In genomic region chr15:80076338-80077136, GRCm38 (mm10) we compare ENCODE assay signal across 7 mouse cellular contexts. TPM values are rescaled to one million over a fixed set of nuclear protein-coding genes. Genes with fewer than 3 reads are reported as not detected.
DNase-seq lines count a peak whose midpoint lies in the region; ATAC-seq and TF ChIP-seq lines count a peak whose summit lies in the region.

No protein-coding gene starts in this region.

- TF ChIP-seq CTCF in MEL (IDR thresholded peaks at IDR 0.05 in 2 of 3, conservative IDR thresholded peaks at IDR 0.05 in 1 of 3; ENCODE audit: control insufficient read depth in 1 of 3, insufficient read depth in 1 of 3, low read depth in 2 of 3, low read length in 3 of 3, poor library complexity in 1 of 3, severe bottlenecking in 1 of 3) = peak; percentile 31 to 70 (median 47)

- H3K4me2 ChIP-seq in forebrain, embryonic 12.5 days = no peak overlapping the region

- no peak for TF ChIP-seq EP300 in MEL (IDR thresholded peaks at IDR 0.05; ENCODE audit: low read depth in 1 of 2, low read length in 2 of 2)

- H3K4me3 ChIP-seq in MEL (ENCODE audit: control insufficient read depth in 1 of 2, insufficient read depth in 1 of 2, low read depth in 2 of 2, low read length in 2 of 2) = no peak overlapping the region
- H3K4me3 ChIP-seq in forebrain, embryonic 12.5 days (replicated peaks) = no peak overlapping the region

- peak; percentile 54 for ATAC-seq in forebrain, embryonic 12.5 days (ENCODE audit: low FRiP score)

- H3K27ac ChIP-seq in MEL (ENCODE audit: control insufficient read depth, low read depth, low read length) = peak overlapping the region; percentile 8; the same call in 1 of the 2 replicates
- H3K27ac ChIP-seq in forebrain, embryonic 12.5 days = peak overlapping the region; percentile 59

- TF ChIP-seq POLR2A in MEL (IDR thresholded peaks at IDR 0.05; ENCODE audit: control insufficient read depth in 1 of 2, insufficient read depth in 1 of 2, low read depth in 1 of 2, low read length in 2 of 2, poor library complexity in 1 of 2) = peak; percentile 29 to 96

- no peaks in the 10 kb centered on the region for H3K9me3 ChIP-seq in MEL (replicated peaks; ENCODE audit: insufficient read depth, low read length)
- H3K9me3 ChIP-seq in forebrain, embryonic 12.5 days = no peaks in the 10 kb centered on the region

- no peaks in the 10 kb centered on the region for H3K4me1 ChIP-seq in MEL (ENCODE audit: control insufficient read depth in 1 of 2, insufficient read depth in 2 of 2, low read length in 2 of 2)
- peaks cover 23% of the 10 kb centered on the region for H3K4me1 ChIP-seq in forebrain, embryonic 12.5 days

- peak; percentile 92 for DNase-seq in MEL (ENCODE audit: low read depth, low spot score)
- DNase-seq in brain, adult 2 months (ENCODE audit: low read depth, low spot score) = peak; percentile 76
- DNase-seq in heart, postnatal 25 days (ENCODE audit: low spot score) = peak; percentile 40
- DNase-seq in kidney, postnatal 4 days = peak; percentile 90
- DNase-seq in lung, postnatal 36 days = peak; percentile 86
- peak; percentile 79 for DNase-seq in right cerebral cortex, postnatal 14 days

- H3K9ac ChIP-seq in MEL (ENCODE audit: control insufficient read depth, low read depth, low read length, poor library complexity, severe bottlenecking) = no peak overlapping the region
- no peak overlapping the region for H3K9ac ChIP-seq in forebrain, embryonic 12.5 days

- no peak for TF ChIP-seq RAD21 in MEL (IDR thresholded peaks at IDR 0.05; ENCODE audit: low read depth, low read length)

- no peaks in the 10 kb centered on the region for H3K27me3 ChIP-seq in MEL (ENCODE audit: control insufficient read depth in 1 of 2, insufficient read depth in 2 of 2, low read length in 2 of 2)
- H3K27me3 ChIP-seq in forebrain, embryonic 12.5 days = no peaks in the 10 kb centered on the region

- H3K36me3 ChIP-seq in MEL (ENCODE audit: control insufficient read depth in 1 of 2, insufficient read depth in 2 of 2, low read length in 2 of 2) = peaks cover 10 to 15% of the 10 kb centered on the region in 2 experiments; a peak in 3 of 4 replicates
- H3K36me3 ChIP-seq in forebrain, embryonic 12.5 days (replicated peaks) = peaks cover 51% of the 10 kb centered on the region

- peaks cover 29% of the 10 kb centered on the region for H3K79me2 ChIP-seq in MEL (ENCODE audit: control insufficient read depth, insufficient read depth, low read length, poor library complexity)

- intact Hi-C loops in heart, postnatal 25 days (cut with DNase I) = loop anchor here (1.0 kb wide), 1 partner anchor 130 kb away; no protein-coding TSS in a partner anchor

- 7% methylated on average over 2 of the region's 2 CpGs for WGBS in forebrain, embryonic 12.5 days

TF ChIP-seq in MEL, 35 proteins besides CTCF, POLR2A, EP300 and RAD21:
- no peak for TF ChIP-seq KAT2A (conservative IDR thresholded peaks at IDR 0.05; ENCODE audit: low read depth, low read length)
- TF ChIP-seq MEF2A (IDR thresholded peaks at IDR 0.05; ENCODE audit: extremely low read depth, insufficient replicate concordance, low read depth, low read length, poor library complexity, severe bottlenecking) = no peak
- peak; percentile 79 for TF ChIP-seq MYB (IDR thresholded peaks at IDR 0.05; ENCODE audit: low read depth, low read length)
- TF ChIP-seq SIN3A (IDR thresholded peaks at IDR 0.05; ENCODE audit: low read length) = peak; percentile 24; the same call in 1 of the 2 replicates
- peak; percentile 20; the same call in 1 of the 2 replicates for TF ChIP-seq HCFC1 (IDR thresholded peaks at IDR 0.05; ENCODE audit: low read depth, low read length)
- TF ChIP-seq BHLHE40 (IDR thresholded peaks at IDR 0.05; ENCODE audit: borderline replicate concordance, low read depth, low read length) = no peak
- TF ChIP-seq RCOR1 (IDR thresholded peaks at IDR 0.05; ENCODE audit: low read depth, low read length) = peak; percentile 28; the same call in 1 of the 2 replicates
- no peak for TF ChIP-seq USF1 (IDR thresholded peaks at IDR 0.05; ENCODE audit: low read depth, low read length)
- peak; percentile 91 for TF ChIP-seq MYC (IDR thresholded peaks at IDR 0.05; ENCODE audit: low read depth, low read length)
- no peak; the same call in 1 of the 2 replicates for TF ChIP-seq E2F4 (IDR thresholded peaks at IDR 0.05; ENCODE audit: borderline replicate concordance, low read depth, low read length)
- TF ChIP-seq ZKSCAN1 (IDR thresholded peaks at IDR 0.05; ENCODE audit: low read depth, low read length) = no peak
- TF ChIP-seq NELFE (IDR thresholded peaks at IDR 0.05; ENCODE audit: low read depth, low read length) = peak; percentile 56
- peak; percentile 54; the same call in 1 of the 2 replicates for TF ChIP-seq ETS1 (IDR thresholded peaks at IDR 0.05; ENCODE audit: low read depth, low read length)
- no peak for TF ChIP-seq USF2 (IDR thresholded peaks at IDR 0.05; ENCODE audit: borderline replicate concordance in 1 of 2, insufficient read depth in 1 of 2, low read depth in 1 of 2, low read length in 2 of 2)
- no peak for TF ChIP-seq ZNF384 (IDR thresholded peaks at IDR 0.05; ENCODE audit: low read depth, low read length)
- TF ChIP-seq MAX (IDR thresholded peaks at IDR 0.05; ENCODE audit: low read length) = no peak
- no peak for TF ChIP-seq GATA1 (IDR thresholded peaks at IDR 0.05; ENCODE audit: low read depth, low read length)
- TF ChIP-seq ZMIZ1 (IDR thresholded peaks at IDR 0.05; ENCODE audit: low read depth, low read length) = peak; percentile 96
- no peak for TF ChIP-seq ZC3H11A (IDR thresholded peaks at IDR 0.05; ENCODE audit: low read depth, low read length)
- no peak; the same call in 1 of the 2 replicates for TF ChIP-seq JUND (IDR thresholded peaks at IDR 0.05; ENCODE audit: low read depth, low read length)
- TF ChIP-seq TBP (IDR thresholded peaks at IDR 0.05; ENCODE audit: low read depth, low read length) = peak; percentile 21; the same call in 1 of the 2 replicates
- TF ChIP-seq POLR2AphosphoS5 (IDR thresholded peaks at IDR 0.05; ENCODE audit: borderline replicate concordance, low read depth, low read length) = peak; percentile 95; the same call in 1 of the 2 replicates
- no peak for TF ChIP-seq ELF1 (IDR thresholded peaks at IDR 0.05; ENCODE audit: low read depth, low read length)
- TF ChIP-seq CHD2 (IDR thresholded peaks at IDR 0.05; ENCODE audit: low read length) = peak; percentile 84; the same call in 1 of the 2 replicates
- TF ChIP-seq POLR2AphosphoS2 (IDR thresholded peaks at IDR 0.05; ENCODE audit: low read length) = peak; percentile 100
- peak; percentile 42; the same call in 1 of the 2 replicates for TF ChIP-seq SMC3 (IDR thresholded peaks at IDR 0.05; ENCODE audit: low read depth, low read length)
- TF ChIP-seq CHD1 (IDR thresholded peaks at IDR 0.05; ENCODE audit: low read depth, low read length) = no peak

RNA-seq across cellular contexts. Expression of gene Syngr1, which starts 14.6 kb away (rescaled TPM):
- 93.7 and 105 TPM in 2 replicates for total RNA-seq in MEL (2012; rRNA removed)
- polyA plus RNA-seq in MEL (2012; ENCODE audit: insufficient read depth in 1 of 2, insufficient read length in 2 of 2, low read depth in 1 of 2, low replicate concordance in 2 of 2, missing spikeins in 1 of 2) = 100 to 1,000 TPM in 1 of 2 experiments, not detected in 1; 115 TPM
- polyA plus RNA-seq in forebrain, embryonic 12.5 days (2016; fragmentation: Nextera tagmentation; extraction: Ambion mirVana) = 12.1 and 13.9 TPM in 2 replicates
- 10 to 100 TPM; 77.5 to 92.2 TPM for total RNA-seq in heart, postnatal 25 days (2021)

RNA-seq across cellular contexts. Expression of gene Rpl3, which starts 15.1 kb away (rescaled TPM):
- 1,686 and 1,722 TPM in 2 replicates for total RNA-seq in MEL (2012; rRNA removed)
- polyA plus RNA-seq in MEL (2012; ENCODE audit: insufficient read depth in 1 of 2, insufficient read length in 2 of 2, low read depth in 1 of 2, low replicate concordance in 2 of 2, missing spikeins in 1 of 2) = 1,000 to 10,000 TPM in 1 of 2 experiments, 100 to 1,000 TPM in 1; 543 to 1,096 TPM
- 659 and 694 TPM in 2 replicates for polyA plus RNA-seq in forebrain, embryonic 12.5 days (2016; fragmentation: Nextera tagmentation; extraction: Ambion mirVana)
- 100 to 1,000 TPM; 154 to 183 TPM for total RNA-seq in heart, postnatal 25 days (2021)

RNA-seq across cellular contexts. Expression of gene Tab1, which starts 56.4 kb away (rescaled TPM):
- 18.2 and 23.3 TPM in 2 replicates for total RNA-seq in MEL (2012; rRNA removed)
- 10 to 100 TPM in 1 of 2 experiments, not detected in 1; 31.1 TPM for polyA plus RNA-seq in MEL (2012; ENCODE audit: insufficient read depth in 1 of 2, insufficient read length in 2 of 2, low read depth in 1 of 2, low replicate concordance in 2 of 2, missing spikeins in 1 of 2)
- polyA plus RNA-seq in forebrain, embryonic 12.5 days (2016; fragmentation: Nextera tagmentation; extraction: Ambion mirVana) = 40.5 and 44.0 TPM in 2 replicates
- total RNA-seq in heart, postnatal 25 days (2021) = 10 to 100 TPM; 23.7 to 26.5 TPM

Comparison
In these comparisons a context has a peak if more than half of its experiments do, and no peak if none do; other contexts are left out.
1. DNase-seq: peak in every context shown above with its lines; median percentile 92 in MEL; 90 in kidney, postnatal 4 days; 86 in lung, postnatal 36 days; 79 in right cerebral cortex, postnatal 14 days; 76 in brain, adult 2 months; 40 in heart, postnatal 25 days.